Mouse (Mus musculus) testis, adult 2 months (tissue): ENCODE data around the gene Elmo2.

ENCODE experiments used
- CTCF ChIP-seq: fragments of 200-500 bp; IDR thresholded peaks from 2 replicates; pipeline ENCODE4 v1.5.1; 2012; ENCODE audit warnings: low read depth, mild to moderate bottlenecking, inconsistent platforms, low read length, moderate library complexity; ENCODE audit not compliant: control insufficient read depth, insufficient read depth, insufficient replicate concordance
- POLR2A ChIP-seq: fragments of 200-500 bp; IDR thresholded peaks from 2 replicates; pipeline ENCODE4 v1.6.1; 2012; ENCODE audit warnings: low read depth, mild to moderate bottlenecking, inconsistent platforms, low read length, moderate library complexity; ENCODE audit not compliant: control insufficient read depth

DNA sequence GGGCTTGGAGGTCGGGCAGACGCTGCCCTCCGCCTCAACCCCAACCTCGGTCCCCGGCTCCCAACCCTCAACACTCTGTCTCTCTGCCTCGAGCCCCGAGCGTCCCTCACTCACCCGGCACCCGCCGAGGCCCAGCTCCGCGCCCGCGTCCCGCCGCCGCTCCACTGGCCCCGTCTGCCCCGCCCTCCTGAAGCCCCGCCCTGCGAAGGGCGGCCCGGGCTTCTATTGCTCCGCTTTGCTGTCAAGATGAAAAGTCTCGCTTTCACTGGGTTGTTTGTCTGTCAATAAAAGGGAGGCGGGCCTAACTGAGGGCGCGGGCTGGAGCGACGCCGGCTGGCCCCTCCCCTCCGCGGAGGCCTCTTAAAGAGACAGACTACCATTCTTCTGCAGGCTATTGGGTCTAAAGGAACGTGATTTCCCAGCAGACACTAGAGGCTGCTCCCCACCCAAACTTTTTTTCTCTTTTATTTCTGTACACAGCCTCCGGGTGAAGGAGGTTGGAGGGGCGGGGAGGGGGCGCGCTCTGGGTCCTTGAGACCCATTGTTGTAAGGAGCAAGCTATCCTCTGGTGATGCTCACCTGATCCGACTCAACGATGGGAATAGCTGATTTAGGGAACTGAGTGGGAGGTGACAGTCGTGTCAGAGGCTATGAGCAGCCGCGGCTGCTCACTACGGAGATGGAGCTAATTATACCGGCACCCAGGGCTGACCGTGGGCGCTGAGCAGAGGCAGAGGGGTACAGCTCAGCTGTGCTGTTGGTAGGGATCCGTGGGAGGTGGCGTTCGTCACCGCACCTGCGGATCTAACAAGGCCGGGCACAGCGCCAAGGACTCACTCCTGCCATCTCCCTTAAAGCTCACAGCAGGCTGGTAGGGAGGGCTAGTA is at the start of gene Elmo2:
- no peak for TF ChIP-seq CTCF
- TF ChIP-seq POLR2A = peak; percentile 50; the same call in 1 of the 2 replicates
